In genomic region chr2:173266349-173267112, GRCm38 (mm10) we compare ENCODE assay signal across 20 mouse cellular contexts. TPM values are rescaled to one million over a fixed set of nuclear protein-coding genes. Genes with fewer than 3 reads are reported as not detected.
A peak's percentile ranks its signal among the peaks of the same experiment; 100 is the strongest.
DNase-seq lines count a peak whose midpoint lies in the region; ATAC-seq and TF ChIP-seq lines count a peak whose summit lies in the region.
"Had no signal": no experiment of that assay in that cellular context is flagged by ENCODE, and none has a peak within 500 bp of the region (broad histone marks: within the 10 kb centered on the region; RNA-seq: fewer than 3 reads in every experiment).

No protein-coding gene starts in this region.

- DNase-seq in embryonic facial prominence, embryonic 10.5 days (ENCODE audit: low spot score) = no peak
- DNase-seq in retina, postnatal 1 day = peak; percentile 56
- no peak for DNase-seq in retina, embryonic 14.5 days (ENCODE audit: low spot score)
- DNase-seq in right cerebral cortex, postnatal 25 days = no peak
- DNase-seq in midbrain, postnatal 0 days (ENCODE audit: low spot score) = no peak
- DNase-seq in thymus, postnatal 10 days (ENCODE audit: low spot score in 2 of 2) = no peak
- DNase-seq: cerebellum, adult 2 months; kidney, adult 8-10 months; liver, postnatal 0 days; lung, postnatal 4 days; right cerebral cortex, adult 18-20 months; thymus, adult 2 months had no signal

- TF ChIP-seq CTCF in midbrain, postnatal 0 days (IDR thresholded peaks at IDR 0.05) = no peak

- H3K27me3 ChIP-seq in embryonic facial prominence, embryonic 15.5 days = no peaks in the 10 kb centered on the region
- H3K27me3 ChIP-seq in embryonic facial prominence, embryonic 10.5 days (replicated peaks; ENCODE audit: low read depth, poor library complexity, severe bottlenecking) = peaks cover 15% of the 10 kb centered on the region; the same call in 1 of the 2 replicates
- H3K27me3 ChIP-seq in limb, embryonic 15.5 days = no peaks in the 10 kb centered on the region
- no peaks in the 10 kb centered on the region for H3K27me3 ChIP-seq in midbrain, postnatal 0 days (ENCODE audit: insufficient read depth, low read length)
- H3K27me3 ChIP-seq: embryonic facial prominence, embryonic 13.5 days had no signal

- no peak overlapping the region for H3K4me2 ChIP-seq in embryonic facial prominence, embryonic 15.5 days (replicated peaks)
- H3K4me2 ChIP-seq in limb, embryonic 15.5 days = peak overlapping the region; percentile 10; the same call in 1 of the 2 replicates
- H3K4me2 ChIP-seq in midbrain, postnatal 0 days (ENCODE audit: low read depth, low read length, poor library complexity, severe bottlenecking) = no peak overlapping the region
- H3K4me2 ChIP-seq: embryonic facial prominence, embryonic 13.5 days; midbrain, embryonic 11.5 days had no signal

- no peak overlapping the region for H3K9ac ChIP-seq in embryonic facial prominence, embryonic 15.5 days
- no peak overlapping the region for H3K9ac ChIP-seq in limb, embryonic 15.5 days
- H3K9ac ChIP-seq in midbrain, postnatal 0 days (replicated peaks; ENCODE audit: low read length, poor library complexity, severe bottlenecking) = no peak overlapping the region
- H3K9ac ChIP-seq: embryonic facial prominence, embryonic 13.5 days; liver, postnatal 0 days had no signal

- 0 out of 2 replicates have a peak overlapping the region, but pooled peaks have one; percentile 24 for H3K27ac ChIP-seq in embryonic facial prominence, embryonic 15.5 days (replicated peaks)
- no peak overlapping the region for H3K27ac ChIP-seq in embryonic facial prominence, embryonic 10.5 days (replicated peaks)
- no peak overlapping the region for H3K27ac ChIP-seq in limb, embryonic 15.5 days
- H3K27ac ChIP-seq in midbrain, postnatal 0 days (ENCODE audit: low read depth, low read length) = no peak overlapping the region
- H3K27ac ChIP-seq: embryonic facial prominence, embryonic 13.5 days had no signal

- no peak for ATAC-seq in embryonic facial prominence, embryonic 15.5 days (ENCODE audit: insufficient number of reproducible peaks, low FRiP score, low TSS enrichment, low read depth)
- ATAC-seq in limb, embryonic 15.5 days (ENCODE audit: insufficient number of reproducible peaks, low FRiP score, low TSS enrichment, low read depth) = no peak
- no peak for ATAC-seq in midbrain, postnatal 0 days (ENCODE audit: low FRiP score)
- ATAC-seq: liver, postnatal 0 days had no signal

- H3K4me1 ChIP-seq in embryonic facial prominence, embryonic 15.5 days = peaks cover 91% of the 10 kb centered on the region
- peaks cover 65% of the 10 kb centered on the region for H3K4me1 ChIP-seq in embryonic facial prominence, embryonic 10.5 days
- peaks cover 95% of the 10 kb centered on the region for H3K4me1 ChIP-seq in limb, embryonic 15.5 days
- peaks cover 7% of the 10 kb centered on the region; the same call in 1 of the 2 replicates for H3K4me1 ChIP-seq in midbrain, postnatal 0 days (ENCODE audit: insufficient read depth, low read length)

- H3K36me3 ChIP-seq in embryonic facial prominence, embryonic 15.5 days = no peaks in the 10 kb centered on the region
- H3K36me3 ChIP-seq in embryonic facial prominence, embryonic 10.5 days (replicated peaks) = no peaks in the 10 kb centered on the region
- no peaks in the 10 kb centered on the region for H3K36me3 ChIP-seq in limb, embryonic 15.5 days
- no peaks in the 10 kb centered on the region for H3K36me3 ChIP-seq in midbrain, postnatal 0 days (ENCODE audit: insufficient read depth, low read length)

- no peaks in the 10 kb centered on the region for H3K9me3 ChIP-seq in embryonic facial prominence, embryonic 15.5 days (replicated peaks)
- no peaks in the 10 kb centered on the region for H3K9me3 ChIP-seq in embryonic facial prominence, embryonic 10.5 days
- H3K9me3 ChIP-seq in limb, embryonic 15.5 days = no peaks in the 10 kb centered on the region
- no peaks in the 10 kb centered on the region for H3K9me3 ChIP-seq in midbrain, postnatal 0 days (ENCODE audit: low read length)
- H3K9me3 ChIP-seq: embryonic facial prominence, embryonic 13.5 days had no signal

- H3K4me3 ChIP-seq in embryonic facial prominence, embryonic 15.5 days (replicated peaks) = no peak overlapping the region
- H3K4me3 ChIP-seq in embryonic facial prominence, embryonic 10.5 days = no peak overlapping the region
- no peak overlapping the region for H3K4me3 ChIP-seq in limb, embryonic 15.5 days
- H3K4me3 ChIP-seq in midbrain, postnatal 0 days (ENCODE audit: low read depth, low read length) = no peak overlapping the region
- H3K4me3 ChIP-seq: embryonic facial prominence, embryonic 13.5 days had no signal

- 66% methylated on average over 25 of the region's 25 CpGs for WGBS in embryonic facial prominence, embryonic 15.5 days
- 81% methylated on average over 25 of the region's 25 CpGs for WGBS in embryonic facial prominence, embryonic 10.5 days
- WGBS in limb, embryonic 15.5 days = 52% methylated on average over 25 of the region's 25 CpGs
- WGBS in midbrain, postnatal 0 days = 73% methylated on average over 25 of the region's 25 CpGs

RNA-seq across cellular contexts. Expression of gene Pmepa1, which starts 9.8 kb away (rescaled TPM):
- 8.7 and 9.0 TPM in 2 replicates for polyA plus RNA-seq in embryonic facial prominence, embryonic 15.5 days (2015; fragmentation: Nextera tagmentation; extraction: Ambion mirVana)
- polyA plus RNA-seq in embryonic facial prominence, embryonic 10.5 days (2016; fragmentation: Nextera tagmentation; extraction: Ambion mirVana) = 1.4 and 2.1 TPM in 2 replicates
- polyA plus RNA-seq in limb, embryonic 15.5 days (2015; fragmentation: Nextera tagmentation; extraction: Ambion mirVana) = 6.3 and 8.4 TPM in 2 replicates
- 6.5 and 12.8 TPM in 2 replicates for total RNA-seq in midbrain, postnatal 0 days (2014; rRNA removed)
- 2.3 TPM in 2 replicates for polyA plus RNA-seq in midbrain, postnatal 0 days (2015; fragmentation: Nextera tagmentation; extraction: Ambion mirVana)
- total RNA-seq: granulocyte monocyte progenitor cell, adult 5-6 weeks had no signal

RNA-seq across cellular contexts. Expression of gene Zbp1, which starts 47.8 kb away (rescaled TPM):
- polyA plus RNA-seq in embryonic facial prominence, embryonic 15.5 days (2015; fragmentation: Nextera tagmentation; extraction: Ambion mirVana) = 0.63 and 1.5 TPM in 2 replicates
- polyA plus RNA-seq in embryonic facial prominence, embryonic 10.5 days (2016; fragmentation: Nextera tagmentation; extraction: Ambion mirVana) = not detected in 2 replicates
- polyA plus RNA-seq in limb, embryonic 15.5 days (2015; fragmentation: Nextera tagmentation; extraction: Ambion mirVana) = 0.64 and 0.88 TPM in 2 replicates
- not detected in 2 replicates for total RNA-seq in midbrain, postnatal 0 days (2014; rRNA removed)
- polyA plus RNA-seq in midbrain, postnatal 0 days (2015; fragmentation: Nextera tagmentation; extraction: Ambion mirVana) = 0.38 and 0.57 TPM in 2 replicates
- polyA plus RNA-seq: forebrain, embryonic 11.5 days; heart, embryonic 14.5 days; hindbrain, embryonic 11.5 days had no signal
